Mouse (Mus musculus): Measurements from ENCODE around the gene Mafg. TPM values are rescaled to one million over a fixed set of nuclear protein-coding genes. Genes with fewer than 3 reads are reported as not detected.

The Mafg gene
- total and polyA plus RNA-seq, 3 experiments: 26.5 to 113 (median 54.0) TPM

DNA sequence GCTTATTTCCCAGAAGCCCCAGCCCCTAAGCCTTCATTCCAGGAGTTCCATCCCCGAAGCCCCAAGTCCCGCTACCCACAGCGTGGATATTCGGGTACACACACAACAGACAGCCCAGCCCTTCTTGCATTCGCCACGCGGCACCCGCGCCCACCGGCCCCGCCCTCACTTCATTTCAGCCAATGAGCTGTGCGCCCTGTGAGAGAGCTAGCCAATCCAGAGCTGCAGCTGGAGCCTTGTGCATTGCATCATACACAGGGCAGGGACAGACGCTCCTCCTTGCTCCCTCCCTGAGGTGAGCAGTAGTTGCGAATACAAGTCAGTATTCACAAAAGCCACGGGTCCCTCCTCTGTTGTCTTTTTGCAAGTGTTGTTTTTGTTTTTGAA, 10.2 kb upstream of the Mafg start, which contains the start of gene Pycr1:
TSS of gene Pycr1 (minus strand) at position 169 of the 387 bp plus-strand sequence.
- Histone ChIP-seq H3K9ac (ENCODE audit: control insufficient read depth, low read depth, low read length, poor library complexity, severe bottlenecking) (peak within 1 kb of the TSS; percentile 74), H3K36me3 (ENCODE audit: control insufficient read depth in 1 of 2, insufficient read depth in 2 of 2, low read length in 2 of 2) (peaks cover 0 to 8% of the 10 kb centered on the region in 2 experiments; a peak in 2 of 4 replicates), H3K4me1 (ENCODE audit: control insufficient read depth in 1 of 2, insufficient read depth in 2 of 2, low read length in 2 of 2) (peaks cover 7 to 15% of the 10 kb centered on the region in 2 experiments), H3K4me3 (ENCODE audit: control insufficient read depth in 1 of 2, insufficient read depth in 1 of 2, low read depth in 2 of 2, low read length in 2 of 2) (peak within 1 kb of the TSS; percentile 58 to 59), H3K27ac (ENCODE audit: control insufficient read depth, low read depth, low read length) (no peak within 1 kb of the TSS), H3K9me3 (replicated peaks; ENCODE audit: insufficient read depth, low read length) (no peaks in the 10 kb centered on the region), H3K79me2 (ENCODE audit: control insufficient read depth, insufficient read depth, low read length, poor library complexity) (no peaks in the 10 kb centered on the region), H3K27me3 (ENCODE audit: control insufficient read depth in 1 of 2, insufficient read depth in 2 of 2, low read length in 2 of 2) (no peaks in the 10 kb centered on the region)
- peak; percentile 99 for DNase-seq (ENCODE audit: low read depth, low spot score)
- TF ChIP-seq MXI1 (IDR thresholded peaks at IDR 0.05; ENCODE audit: low read depth, low read length) (peak; percentile 96), CHD1 (IDR thresholded peaks at IDR 0.05; ENCODE audit: low read depth, low read length) (no peak), POLR2A (IDR thresholded peaks at IDR 0.05; ENCODE audit: control insufficient read depth in 1 of 2, insufficient read depth in 1 of 2, low read depth in 1 of 2, low read length in 2 of 2, poor library complexity in 1 of 2) (peak; percentile 71 to 79), MAZ (IDR thresholded peaks at IDR 0.05; ENCODE audit: low read depth, low read length) (peak; percentile 64; the same call in 1 of the 2 replicates), RCOR1 (IDR thresholded peaks at IDR 0.05; ENCODE audit: low read depth, low read length) (no peak), CHD2 (IDR thresholded peaks at IDR 0.05; ENCODE audit: low read length) (no peak; the same call in 1 of the 2 replicates), USF2 (IDR thresholded peaks at IDR 0.05; ENCODE audit: borderline replicate concordance in 1 of 2, insufficient read depth in 1 of 2, low read depth in 1 of 2, low read length in 2 of 2) (no peak), CTCF (IDR thresholded peaks at IDR 0.05 in 2 of 3, conservative IDR thresholded peaks at IDR 0.05 in 1 of 3; ENCODE audit: control insufficient read depth in 1 of 3, insufficient read depth in 1 of 3, low read depth in 2 of 3, low read length in 3 of 3, poor library complexity in 1 of 3, severe bottlenecking in 1 of 3) (no peak), SMC3 (IDR thresholded peaks at IDR 0.05; ENCODE audit: low read depth, low read length) (no peak), NELFE (IDR thresholded peaks at IDR 0.05; ENCODE audit: low read depth, low read length) (peak; percentile 43), POLR2AphosphoS5 (IDR thresholded peaks at IDR 0.05; ENCODE audit: borderline replicate concordance, low read depth, low read length) (no peak), SIN3A (IDR thresholded peaks at IDR 0.05; ENCODE audit: low read length) (peak; percentile 80), ZKSCAN1 (IDR thresholded peaks at IDR 0.05; ENCODE audit: low read depth, low read length) (no peak), MYB (IDR thresholded peaks at IDR 0.05; ENCODE audit: low read depth, low read length) (no peak), EP300 (IDR thresholded peaks at IDR 0.05; ENCODE audit: low read depth in 1 of 2, low read length in 2 of 2) (no peak), GABPA (IDR thresholded peaks at IDR 0.05; ENCODE audit: low read depth, low read length) (no peak), ZNF384 (IDR thresholded peaks at IDR 0.05; ENCODE audit: low read depth, low read length) (no peak), RAD21 (IDR thresholded peaks at IDR 0.05; ENCODE audit: low read depth, low read length) (no peak), TAL1 (IDR thresholded peaks at IDR 0.05; ENCODE audit: low read length) (no peak), MYC (IDR thresholded peaks at IDR 0.05; ENCODE audit: low read depth, low read length) (peak; percentile 91), KAT2A (conservative IDR thresholded peaks at IDR 0.05; ENCODE audit: low read depth, low read length) (no peak), MAX (IDR thresholded peaks at IDR 0.05; ENCODE audit: low read length) (peak; percentile 79), MAFK (IDR thresholded peaks at IDR 0.05; ENCODE audit: borderline replicate concordance, low read depth, low read length) (no peak), POLR2AphosphoS2 (IDR thresholded peaks at IDR 0.05; ENCODE audit: low read length) (peak; percentile 58; the same call in 1 of the 2 replicates), ETS1 (IDR thresholded peaks at IDR 0.05; ENCODE audit: low read depth, low read length) (0 out of 2 replicates have a peak, but pooled peaks have one; percentile 12), UBTF (IDR thresholded peaks at IDR 0.05; ENCODE audit: borderline replicate concordance, insufficient read depth, low read depth, low read length) (no peak), ZC3H11A (IDR thresholded peaks at IDR 0.05; ENCODE audit: low read depth, low read length) (no peak), USF1 (IDR thresholded peaks at IDR 0.05; ENCODE audit: low read depth, low read length) (peak; percentile 52; the same call in 1 of the 2 replicates), E2F4 (IDR thresholded peaks at IDR 0.05; ENCODE audit: borderline replicate concordance, low read depth, low read length) (no peak), NRF1 (IDR thresholded peaks at IDR 0.05; ENCODE audit: insufficient read depth, low read depth, low read length, poor library complexity, severe bottlenecking) (no peak), TBP (IDR thresholded peaks at IDR 0.05; ENCODE audit: low read depth, low read length) (peak; percentile 60), GATA1 (IDR thresholded peaks at IDR 0.05; ENCODE audit: low read depth, low read length) (no peak), HCFC1 (IDR thresholded peaks at IDR 0.05; ENCODE audit: low read depth, low read length) (0 out of 2 replicates have a peak, but pooled peaks have one; percentile 19), JUND (IDR thresholded peaks at IDR 0.05; ENCODE audit: low read depth, low read length) (no peak), MEF2A (IDR thresholded peaks at IDR 0.05; ENCODE audit: extremely low read depth, insufficient replicate concordance, low read depth, low read length, poor library complexity, severe bottlenecking) (no peak; the same call in 1 of the 2 replicates), TCF12 (IDR thresholded peaks at IDR 0.05; ENCODE audit: low read depth, low read length) (no peak), ZMIZ1 (IDR thresholded peaks at IDR 0.05; ENCODE audit: low read depth, low read length) (peak; percentile 86), BHLHE40 (IDR thresholded peaks at IDR 0.05; ENCODE audit: borderline replicate concordance, low read depth, low read length) (no peak)
